Mouse (Mus musculus) ES-Bruce4 (cell line): ENCODE measurements at regions not wholly inside any gene's neighbourhood (a gene's known extent, or its start where the extent isn't known, plus 50 kb on each side); places are given as distances from the start of the nearest gene placed in this dataset.

Experiments
- H3K27ac ChIP-seq: 2 replicates; pipeline ENCODE4 v1.5.1; 2012; ENCODE audit warnings: low read length, inconsistent platforms; ENCODE audit not compliant: insufficient read depth
- H3K27me3 ChIP-seq: 2 replicates; pipeline ENCODE4 v1.6.1; 2012; ENCODE audit warnings: mild to moderate bottlenecking, low read length, inconsistent platforms; ENCODE audit not compliant: control insufficient read depth, poor library complexity, insufficient read depth, severe bottlenecking
- H3K36me3 ChIP-seq: 2 replicates; pipeline ENCODE4 v1.6.1; 2012; ENCODE audit warnings: inconsistent platforms, mild to moderate bottlenecking, low read length, moderate library complexity; ENCODE audit not compliant: control insufficient read depth, poor library complexity, insufficient read depth, severe bottlenecking
- H3K4me1 ChIP-seq: one replicate; pipeline ENCODE4 v1.8.1; 2011; ENCODE audit warnings: low read length; ENCODE audit not compliant: control insufficient read depth, insufficient read depth
- H3K4me3 ChIP-seq: 2 replicates; pipeline ENCODE4 v1.5.1; 2011; ENCODE audit warnings: low read depth, mild to moderate bottlenecking, low read length
- H3K9ac ChIP-seq: 2 replicates; pipeline ENCODE4 v1.6.1; 2012; ENCODE audit warnings: low read depth, mild to moderate bottlenecking, inconsistent platforms; ENCODE audit not compliant: poor library complexity, severe bottlenecking
- H3K9me3 ChIP-seq: replicated peaks from 2 replicates; pipeline ENCODE4 v1.6.1; 2012; ENCODE audit warnings: mild to moderate bottlenecking, low read length, inconsistent platforms; ENCODE audit not compliant: control insufficient read depth, poor library complexity, insufficient read depth, severe bottlenecking
- CTCF ChIP-seq: IDR thresholded peaks from one replicate; pipeline ENCODE4 v1.8.1; 2011; ENCODE audit warnings: low read depth, low read length
- EP300 ChIP-seq: IDR thresholded peaks from 2 replicates; pipeline ENCODE4 v1.6.1; 2011; ENCODE audit warnings: low read depth, low read length; ENCODE audit not compliant: insufficient read depth
- POLR2A ChIP-seq: IDR thresholded peaks from one replicate; pipeline ENCODE4 v1.8.1; 2011; ENCODE audit warnings: low read length; ENCODE audit not compliant: insufficient read depth

DNA sequence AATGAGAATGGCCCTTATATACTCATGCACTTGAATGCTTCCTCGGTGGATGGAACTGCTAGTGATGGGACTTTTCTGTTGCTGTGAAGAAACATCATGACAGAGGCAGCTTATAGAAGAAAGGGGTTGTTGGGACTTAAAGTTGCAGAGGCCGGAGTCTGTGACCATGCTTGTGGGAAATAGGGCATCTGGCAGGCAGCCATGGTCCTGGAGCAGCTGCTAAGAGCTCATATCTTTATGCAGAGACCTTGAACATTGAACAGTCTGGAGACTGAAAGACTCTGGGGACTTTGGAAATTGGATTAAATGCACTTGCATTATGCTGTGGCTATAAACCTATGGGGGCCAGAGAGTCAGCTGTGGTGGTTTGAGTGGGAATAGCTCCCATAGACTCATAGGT is 138.1 kb upstream of the Lef1 start:
- Histone ChIP-seq H3K9me3 (no peaks in the 10 kb centered on the region), H3K27ac (no peak overlapping the region), H3K9ac (no peak overlapping the region), H3K4me3 (no peak overlapping the region), H3K4me1 (no peaks in the 10 kb centered on the region), H3K36me3 (no peaks in the 10 kb centered on the region), H3K27me3 (no peaks in the 10 kb centered on the region)
- no peak for TF ChIP-seq EP300
- no peak for TF ChIP-seq CTCF
- no peak for TF ChIP-seq POLR2A

GRCm38 (mm10) chr3:130965275-130965674 is 145.0 kb upstream of the Lef1 start:
- no peaks in the 10 kb centered on the region for H3K27me3 ChIP-seq
- no peak overlapping the region for H3K9ac ChIP-seq
- no peaks in the 10 kb centered on the region for H3K9me3 ChIP-seq
- H3K36me3 ChIP-seq: no peaks in the 10 kb centered on the region
- H3K4me3 ChIP-seq: no peak overlapping the region
- TF ChIP-seq POLR2A: no peak
- no peak for TF ChIP-seq EP300
- TF ChIP-seq CTCF: no peak
- H3K4me1 ChIP-seq: no peaks in the 10 kb centered on the region
- H3K27ac ChIP-seq: no peak overlapping the region

DNA sequence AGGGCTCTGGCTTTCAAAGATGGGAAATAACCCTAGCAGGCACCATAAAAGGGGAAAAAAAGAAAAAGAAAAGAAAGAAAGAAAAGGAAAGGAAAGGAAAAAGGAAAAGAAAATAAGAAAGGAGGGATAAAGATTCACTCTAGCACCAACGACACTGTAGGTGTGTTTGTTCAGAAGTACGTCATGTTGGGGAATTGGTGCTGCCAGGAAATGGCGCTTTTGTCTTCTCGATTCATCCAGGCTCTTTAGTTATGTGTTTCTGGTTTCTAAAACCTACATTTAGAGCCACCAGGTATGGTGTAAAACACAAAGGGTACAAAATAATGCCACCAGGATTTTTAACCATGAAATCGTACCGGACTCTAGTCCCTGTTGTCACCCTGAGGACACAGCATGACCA is 146.2 kb upstream of the Lef1 start:
- Histone ChIP-seq H3K4me1 (no peaks in the 10 kb centered on the region), H3K4me3 (no peak overlapping the region), H3K9ac (no peak overlapping the region), H3K27ac (no peak overlapping the region), H3K36me3 (no peaks in the 10 kb centered on the region), H3K27me3 (no peaks in the 10 kb centered on the region), H3K9me3 (peaks cover 6% of the 10 kb centered on the region)
- TF ChIP-seq EP300 (no peak), CTCF (no peak), POLR2A (no peak)

DNA sequence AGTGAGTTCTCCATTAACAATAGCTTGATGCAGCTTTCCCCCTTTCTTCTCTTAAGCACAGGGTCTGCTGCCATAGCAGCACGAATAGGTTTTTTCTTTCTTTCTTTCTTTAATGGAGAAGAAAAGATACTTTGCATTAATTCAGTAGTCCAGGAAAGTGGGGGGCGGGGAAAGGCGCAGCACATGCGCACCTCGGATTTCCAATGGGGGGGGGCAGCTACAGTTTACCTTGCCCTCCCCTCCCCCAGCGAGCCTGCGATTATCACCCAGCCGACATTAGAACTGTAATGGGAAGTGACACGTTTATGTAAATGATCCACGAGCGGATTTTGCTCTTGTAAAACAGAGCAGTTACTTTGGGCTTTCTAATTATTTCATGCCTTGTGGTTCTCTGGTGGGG is 146.6 kb upstream of the Lef1 start:
- no peaks in the 10 kb centered on the region for H3K4me1 ChIP-seq
- no peak overlapping the region for H3K4me3 ChIP-seq
- no peak overlapping the region for H3K9ac ChIP-seq
- no peaks in the 10 kb centered on the region for H3K36me3 ChIP-seq
- no peak for TF ChIP-seq CTCF
- no peak for TF ChIP-seq EP300
- TF ChIP-seq POLR2A: no peak
- H3K27ac ChIP-seq: no peak overlapping the region
- peaks cover 6% of the 10 kb centered on the region for H3K9me3 ChIP-seq
- no peaks in the 10 kb centered on the region for H3K27me3 ChIP-seq

GRCm38 (mm10) chr3:130962701-130963472 is 147.4 kb upstream of the Lef1 start:
- Histone ChIP-seq H3K9me3 (peaks cover 6% of the 10 kb centered on the region), H3K4me1 (no peaks in the 10 kb centered on the region), H3K9ac (no peak overlapping the region), H3K36me3 (no peaks in the 10 kb centered on the region), H3K27ac (no peak overlapping the region), H3K27me3 (no peaks in the 10 kb centered on the region), H3K4me3 (no peak overlapping the region)
- TF ChIP-seq POLR2A (no peak), CTCF (no peak), EP300 (no peak)

GRCm38 (mm10) chr3:130962151-130962633 is 148.1 kb upstream of the Lef1 start:
- Histone ChIP-seq H3K9me3 (peaks cover 6% of the 10 kb centered on the region), H3K36me3 (no peaks in the 10 kb centered on the region), H3K9ac (no peak overlapping the region), H3K27me3 (no peaks in the 10 kb centered on the region), H3K4me1 (no peaks in the 10 kb centered on the region), H3K27ac (no peak overlapping the region), H3K4me3 (no peak overlapping the region)
- no peak for TF ChIP-seq EP300
- TF ChIP-seq POLR2A: no peak
- no peak for TF ChIP-seq CTCF
